ENCODE assay signal across 8 mouse cellular contexts in the genomic region with DNA sequence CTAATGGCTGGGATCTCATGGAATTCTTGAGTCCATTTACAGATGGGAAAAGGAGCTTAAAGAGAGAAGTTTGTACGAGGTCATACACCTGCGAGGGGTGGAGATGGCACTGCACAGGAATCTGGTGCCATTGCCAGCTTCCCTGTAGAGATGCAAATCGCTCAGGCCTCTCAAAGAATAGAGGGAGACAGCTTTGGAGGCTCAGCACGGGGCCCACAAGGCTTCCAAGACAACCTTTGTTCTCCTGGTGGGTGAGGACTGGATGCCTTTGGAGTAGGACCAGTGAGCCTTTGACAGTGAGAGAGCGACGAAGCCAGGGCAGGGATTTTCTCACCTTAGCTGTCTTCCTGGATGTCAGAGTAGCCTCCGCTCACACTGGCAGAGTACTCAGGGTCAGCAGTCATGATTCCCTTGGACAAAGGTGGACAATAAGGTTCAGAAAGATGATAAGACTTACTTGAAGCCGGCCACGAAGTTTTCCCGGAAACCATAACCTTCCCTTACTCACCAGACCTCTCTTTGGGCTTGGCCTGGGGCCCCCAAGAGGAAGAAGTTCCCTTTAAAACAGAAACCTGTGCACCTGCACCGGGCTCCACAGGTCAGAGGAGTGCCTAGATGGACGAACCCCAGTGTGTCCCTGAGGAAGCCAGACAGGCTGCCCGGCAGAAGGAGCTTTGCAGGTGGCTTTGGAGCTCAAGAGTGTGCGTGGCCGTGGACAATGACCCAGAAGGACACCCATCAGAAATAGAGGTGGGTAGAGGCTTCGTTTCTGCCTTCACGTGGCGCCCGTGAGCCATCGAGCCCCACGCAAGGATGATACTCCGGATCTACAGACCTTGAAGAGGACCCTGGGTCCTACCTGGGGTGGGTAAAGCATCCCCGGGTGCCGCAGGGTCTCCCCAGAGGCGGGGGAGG. TPM values are rescaled to one million over a fixed set of nuclear protein-coding genes. Genes with fewer than 3 reads are reported as not detected.
DNase-seq lines count a peak whose midpoint lies in the region; ATAC-seq lines count a peak whose summit lies in the region.

Gene Tmem74b (plus strand): TSS at position 778 of the 915 bp plus-strand sequence.

- H3K4me2 ChIP-seq in kidney, embryonic 14.5 days (replicated peaks; ENCODE audit: low read depth, low read length) = peak within 1 kb of the TSS; percentile 100
- peak within 1 kb of the TSS; percentile 100 for H3K4me2 ChIP-seq in embryonic facial prominence, embryonic 15.5 days (replicated peaks)
- peak within 1 kb of the TSS; percentile 99 for H3K4me2 ChIP-seq in limb, embryonic 12.5 days
- peak within 1 kb of the TSS; percentile 96 for H3K4me2 ChIP-seq in stomach, embryonic 14.5 days (replicated peaks; ENCODE audit: low read depth, low read length)

- no peak for DNase-seq in kidney, adult 11 months
- DNase-seq in R1 (ENCODE audit: low read depth, low spot score) = peak; percentile 45
- DNase-seq in adrenal gland, postnatal 10 days = no peak

- no peaks in the 10 kb centered on the region for H3K4me1 ChIP-seq in kidney, embryonic 14.5 days (ENCODE audit: control insufficient read depth, insufficient read depth, low read length)
- H3K4me1 ChIP-seq in embryonic facial prominence, embryonic 15.5 days = peaks cover 5% of the 10 kb centered on the region; the same call in 1 of the 2 replicates
- H3K4me1 ChIP-seq in limb, embryonic 12.5 days (replicated peaks) = peaks cover 5% of the 10 kb centered on the region; the same call in 1 of the 2 replicates
- H3K4me1 ChIP-seq in stomach, embryonic 14.5 days (ENCODE audit: control insufficient read depth, insufficient read depth, low read length) = 0 out of 2 replicates have a peak, but pooled peaks cover 4% of the 10 kb centered on the region

- no peaks in the 10 kb centered on the region for H3K36me3 ChIP-seq in kidney, embryonic 14.5 days (ENCODE audit: control insufficient read depth, insufficient read depth, low read length)
- no peaks in the 10 kb centered on the region for H3K36me3 ChIP-seq in embryonic facial prominence, embryonic 15.5 days
- no peaks in the 10 kb centered on the region for H3K36me3 ChIP-seq in limb, embryonic 12.5 days
- no peaks in the 10 kb centered on the region for H3K36me3 ChIP-seq in stomach, embryonic 14.5 days (ENCODE audit: control insufficient read depth, insufficient read depth, low read length)

- H3K27ac ChIP-seq in kidney, embryonic 14.5 days (ENCODE audit: low read depth, low read length) = no peak within 1 kb of the TSS
- H3K27ac ChIP-seq in embryonic facial prominence, embryonic 15.5 days (replicated peaks) = no peak within 1 kb of the TSS
- no peak within 1 kb of the TSS for H3K27ac ChIP-seq in limb, embryonic 12.5 days
- H3K27ac ChIP-seq in stomach, embryonic 14.5 days (ENCODE audit: low read length) = no peak within 1 kb of the TSS

- peak within 1 kb of the TSS; percentile 66 for H3K9ac ChIP-seq in kidney, embryonic 14.5 days (ENCODE audit: low read depth, low read length)
- peak within 1 kb of the TSS; percentile 62 for H3K9ac ChIP-seq in embryonic facial prominence, embryonic 15.5 days
- peak within 1 kb of the TSS; percentile 81 for H3K9ac ChIP-seq in limb, embryonic 12.5 days (replicated peaks)
- peak within 1 kb of the TSS; percentile 58 for H3K9ac ChIP-seq in stomach, embryonic 14.5 days (replicated peaks; ENCODE audit: low read depth, low read length)

- peak within 1 kb of the TSS; percentile 62 for H3K4me3 ChIP-seq in kidney, embryonic 14.5 days (ENCODE audit: low read length)
- peak within 1 kb of the TSS; percentile 60 for H3K4me3 ChIP-seq in embryonic facial prominence, embryonic 15.5 days (replicated peaks)
- H3K4me3 ChIP-seq in limb, embryonic 12.5 days (replicated peaks) = peak within 1 kb of the TSS; percentile 72
- H3K4me3 ChIP-seq in stomach, embryonic 14.5 days (ENCODE audit: low read depth, low read length) = peak within 1 kb of the TSS; percentile 53

- no peaks in the 10 kb centered on the region for H3K9me3 ChIP-seq in kidney, embryonic 14.5 days (ENCODE audit: control insufficient read depth, low read length)
- H3K9me3 ChIP-seq in embryonic facial prominence, embryonic 15.5 days (replicated peaks) = no peaks in the 10 kb centered on the region
- H3K9me3 ChIP-seq in limb, embryonic 12.5 days = no peaks in the 10 kb centered on the region
- H3K9me3 ChIP-seq in stomach, embryonic 14.5 days (ENCODE audit: control insufficient read depth, low read depth, low read length) = no peaks in the 10 kb centered on the region

- ATAC-seq in kidney, embryonic 14.5 days (ENCODE audit: low FRiP score, low TSS enrichment) = no peak; the same call in 1 of the 2 replicates
- ATAC-seq in embryonic facial prominence, embryonic 15.5 days (ENCODE audit: insufficient number of reproducible peaks, low FRiP score, low TSS enrichment, low read depth) = no peak
- no peak; the same call in 1 of the 2 replicates for ATAC-seq in limb, embryonic 12.5 days (ENCODE audit: insufficient number of reproducible peaks, insufficient read depth, low FRiP score, low TSS enrichment, low read depth)
- no peak for ATAC-seq in stomach, embryonic 14.5 days (ENCODE audit: insufficient number of reproducible peaks, insufficient read depth, low FRiP score, low read depth)
- ATAC-seq in granulocyte monocyte progenitor cell, adult 5-6 weeks (replicated peaks; ENCODE audit: poor library complexity, severe bottlenecking) = no peak

- WGBS in kidney, embryonic 14.5 days = 4% methylated on average over 25 of the region's 25 CpGs
- WGBS in embryonic facial prominence, embryonic 15.5 days = 5% methylated on average over 25 of the region's 25 CpGs
- WGBS in limb, embryonic 12.5 days = 4% methylated on average over 25 of the region's 25 CpGs
- 6% methylated on average over 23 of the region's 25 CpGs for WGBS in stomach, embryonic 14.5 days

- H3K27me3 ChIP-seq in kidney, embryonic 14.5 days (ENCODE audit: control insufficient read depth, insufficient read depth, low read length) = peaks cover 47% of the 10 kb centered on the region
- peaks cover 26% of the 10 kb centered on the region for H3K27me3 ChIP-seq in embryonic facial prominence, embryonic 15.5 days
- H3K27me3 ChIP-seq in limb, embryonic 12.5 days = peaks cover 62% of the 10 kb centered on the region
- 0 out of 2 replicates have a peak, but pooled peaks cover 10% of the 10 kb centered on the region for H3K27me3 ChIP-seq in stomach, embryonic 14.5 days (ENCODE audit: control insufficient read depth, insufficient read depth, low read length)

RNA-seq across cellular contexts. Expression of gene Tmem74b, which starts in this region (rescaled TPM):
- 0.55 and 0.77 TPM in 2 replicates for polyA plus RNA-seq in kidney, embryonic 14.5 days (2014; fragmentation: Nextera tagmentation; extraction: Ambion mirVana)
- 2.8 and 3.3 TPM in 2 replicates for polyA plus RNA-seq in embryonic facial prominence, embryonic 15.5 days (2015; fragmentation: Nextera tagmentation; extraction: Ambion mirVana)
- 2.2 and 3.1 TPM in 2 replicates for polyA plus RNA-seq in limb, embryonic 12.5 days (2016; fragmentation: Nextera tagmentation; extraction: Ambion mirVana)
- 1.1 and 1.6 TPM in 2 replicates for polyA plus RNA-seq in stomach, embryonic 14.5 days (2014; fragmentation: Nextera tagmentation; extraction: Ambion mirVana)
- total RNA-seq in adrenal gland, postnatal 10 days (2021) = 1 to 10 TPM; 1.1 to 3.7 TPM
- not detected in 2 replicates for total RNA-seq in granulocyte monocyte progenitor cell, adult 5-6 weeks (2014; fragmentation: Nextera tagmentation)
- not detected in 2 replicates for total RNA-seq in granulocyte monocyte progenitor cell, adult 5-6 weeks (2017)
